Mouse (Mus musculus) thymus, adult 2 months (tissue): Measurements from ENCODE around the gene Rpl22. TPM values are rescaled to one million over a fixed set of nuclear protein-coding genes. Genes with fewer than 3 reads are reported as not detected.

Source experiments
- DNase-seq: peaks from one replicate; pipeline ENCODE4 v3.0.0; 2021
- H3K27ac ChIP-seq: fragments of 200-500 bp; 2 replicates; pipeline ENCODE4 v1.5.1; 2012; ENCODE audit warnings: low read length, control low read depth; ENCODE audit not compliant: control insufficient read depth, insufficient read depth
- H3K27me3 ChIP-seq: fragments of 200-500 bp; 2 replicates; pipeline ENCODE4 v1.6.1; 2012; ENCODE audit warnings: mild to moderate bottlenecking, low read length, moderate library complexity, mixed read lengths; ENCODE audit not compliant: control insufficient read depth, insufficient read depth
- H3K36me3 ChIP-seq: fragments of 200-500 bp; 2 replicates; pipeline ENCODE4 v1.6.1; 2012; ENCODE audit warnings: mild to moderate bottlenecking, low read length, moderate library complexity; ENCODE audit not compliant: control insufficient read depth, insufficient read depth
- H3K4me1 ChIP-seq: fragments of 200-500 bp; replicated peaks from 2 replicates; pipeline ENCODE4 v1.6.1; 2012; ENCODE audit warnings: low read length; ENCODE audit not compliant: control insufficient read depth, insufficient read depth
- H3K4me3 ChIP-seq: fragments of 200-500 bp; 2 replicates; pipeline ENCODE4 v1.5.1; 2012; ENCODE audit warnings: mild to moderate bottlenecking, low read length, control low read depth, moderate library complexity; ENCODE audit not compliant: control insufficient read depth, insufficient read depth
- CTCF ChIP-seq: fragments of 200-500 bp; IDR thresholded peaks from 2 replicates; pipeline ENCODE4 v1.5.1; 2012; ENCODE audit warnings: mild to moderate bottlenecking, control low read depth, low read length, moderate library complexity, borderline replicate concordance; ENCODE audit not compliant: control insufficient read depth, poor library complexity, insufficient read depth; ENCODE audit errors: extremely low read depth
- POLR2A ChIP-seq: fragments of 200-500 bp; IDR thresholded peaks from 2 replicates; pipeline ENCODE4 v1.6.1; 2012; ENCODE audit warnings: mild to moderate bottlenecking, low read length, control low read depth, moderate library complexity; ENCODE audit not compliant: control insufficient read depth, poor library complexity, insufficient read depth; ENCODE audit errors: extremely low read depth
- WGBS: fragments of 180-500 bp; shearing (Covaris S2); methylation state at CpG from one replicate; pipeline ENCODE4 v1.1.7; 2018; 5-methylcytosine and 5-hydroxymethylcytosine counted together
- polyA plus RNA-seq: library from polyadenylated mRNA; depleted of rRNA; stranded (reverse); fragments of >200 nt; gene quantifications from 2 replicates; pipeline ENCODE4 v1.2.3, GENCODE M21; 2012

The Rpl22 gene
- polyA plus RNA-seq, 1 experiment = 60.3 TPM

GRCm38 (mm10) chr4:152333587-152333986, 8.0 kb downstream of the Rpl22 start:
- no peak for DNase-seq
- Histone ChIP-seq H3K27me3 (no peaks in the 10 kb centered on the region; the same call in 1 of the 2 replicates), H3K36me3 (peaks cover 37% of the 10 kb centered on the region), H3K27ac (no peak overlapping the region), H3K4me3 (no peak overlapping the region), H3K4me1 (no peaks in the 10 kb centered on the region)
- no peak for TF ChIP-seq CTCF
- no peak for TF ChIP-seq POLR2A
- WGBS = 95% methylated on average over 12 of the region's 12 CpGs

DNA sequence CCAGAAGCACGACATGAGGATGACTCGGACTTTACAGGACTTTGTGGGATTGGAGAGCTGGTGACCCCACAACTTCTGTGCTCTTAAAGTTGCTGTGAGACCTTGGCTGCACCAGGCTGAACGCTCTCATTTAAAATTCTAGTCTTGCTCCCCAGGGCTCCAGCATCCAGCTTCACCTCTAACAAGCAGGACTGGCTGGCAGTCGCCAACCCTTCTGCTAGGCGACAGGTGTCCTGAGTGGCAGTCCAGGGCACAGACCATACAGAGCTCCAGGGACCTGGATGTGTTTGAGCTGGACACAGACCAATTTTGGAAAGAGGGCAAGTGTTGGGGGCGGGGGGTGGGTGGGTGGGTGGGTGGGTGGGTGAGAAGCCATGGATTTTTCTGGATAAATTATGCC, 12.2 kb downstream of the Rpl22 start:
- no peak for DNase-seq
- Histone ChIP-seq H3K27me3 (peaks cover 12% of the 10 kb centered on the region), H3K4me1 (peaks cover 7% of the 10 kb centered on the region; the same call in 1 of the 2 replicates), H3K27ac (no peak overlapping the region), H3K4me3 (no peak overlapping the region), H3K36me3 (peaks cover 13% of the 10 kb centered on the region)
- WGBS = 65% methylated on average over 6 of the region's 6 CpGs
- TF ChIP-seq POLR2A = no peak
- TF ChIP-seq CTCF = no peak

DNA sequence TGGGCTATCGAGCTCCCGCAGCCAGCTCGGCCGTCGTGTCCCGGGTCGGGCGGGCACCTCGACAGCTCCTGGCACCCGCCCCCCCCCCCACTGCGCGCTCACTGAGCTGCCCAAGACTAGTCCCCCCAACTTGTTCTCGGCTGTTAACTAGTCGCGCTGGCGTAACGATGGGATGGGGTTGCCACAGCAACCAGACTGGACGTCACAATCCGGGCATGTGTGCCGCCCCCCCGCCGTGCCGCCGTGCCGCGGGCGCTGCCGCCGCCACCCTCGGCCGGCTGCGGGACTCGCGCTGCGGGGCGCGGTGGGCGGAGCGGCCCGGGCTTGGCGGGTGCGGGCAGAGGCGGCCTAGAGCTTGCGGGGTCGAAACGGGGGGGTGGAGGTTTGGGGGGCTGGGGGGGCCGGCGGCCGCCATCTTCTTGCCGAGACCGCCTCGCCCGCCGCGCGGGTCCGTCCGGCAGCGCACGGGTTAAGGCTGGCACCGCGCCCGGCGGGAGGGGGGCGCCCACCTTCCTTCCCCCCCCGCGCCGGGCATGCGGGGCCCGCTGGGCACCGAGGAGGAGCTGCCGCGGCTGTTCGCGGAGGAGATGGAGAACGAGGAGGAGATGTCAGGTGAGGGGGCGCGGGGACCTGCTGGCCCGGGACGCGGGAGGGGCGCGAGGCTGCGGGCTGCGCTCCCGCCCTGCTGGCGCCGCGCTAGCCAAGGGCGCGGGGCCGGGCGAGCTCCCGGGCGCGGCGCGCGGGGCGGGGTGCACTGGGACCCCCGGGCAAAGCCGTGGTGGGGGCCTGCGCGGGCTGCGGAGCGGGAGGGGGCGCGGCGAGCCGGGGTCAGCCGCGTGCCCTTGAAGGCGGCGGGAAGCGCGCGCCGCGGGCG, 13.1 kb downstream of the Rpl22 start, which contains the start of gene Chd5:
Chd5 (plus strand) TSS at position 233 of the 874 bp plus-strand sequence.
- H3K27ac ChIP-seq = no peak within 1 kb of the TSS
- H3K27me3 ChIP-seq = peaks cover 16% of the 10 kb centered on the region
- H3K4me3 ChIP-seq = no peak within 1 kb of the TSS
- WGBS = 6% methylated on average over 108 of the region's 120 CpGs
- peaks cover 7% of the 10 kb centered on the region; the same call in 1 of the 2 replicates for H3K4me1 ChIP-seq
- TF ChIP-seq POLR2A (no peak), CTCF (no peak)
- peaks cover 6% of the 10 kb centered on the region for H3K36me3 ChIP-seq
- no peak for DNase-seq

- H3K36me3 ChIP-seq = peaks cover under 1% of the 10 kb centered on the region
- DNase-seq = no peak
- 10% methylated on average over 24 of the region's 26 CpGs for WGBS
- peaks cover 7% of the 10 kb centered on the region; the same call in 1 of the 2 replicates for H3K4me1 ChIP-seq
- H3K27ac ChIP-seq = no peak overlapping the region
- H3K27me3 ChIP-seq = peaks cover 16% of the 10 kb centered on the region
- TF ChIP-seq POLR2A = no peak
- TF ChIP-seq CTCF = no peak
- H3K4me3 ChIP-seq = no peak overlapping the region
Measured at GRCm38 (mm10) chr4:152339293-152339790, 13.8 kb downstream of the Rpl22 start.

DNA sequence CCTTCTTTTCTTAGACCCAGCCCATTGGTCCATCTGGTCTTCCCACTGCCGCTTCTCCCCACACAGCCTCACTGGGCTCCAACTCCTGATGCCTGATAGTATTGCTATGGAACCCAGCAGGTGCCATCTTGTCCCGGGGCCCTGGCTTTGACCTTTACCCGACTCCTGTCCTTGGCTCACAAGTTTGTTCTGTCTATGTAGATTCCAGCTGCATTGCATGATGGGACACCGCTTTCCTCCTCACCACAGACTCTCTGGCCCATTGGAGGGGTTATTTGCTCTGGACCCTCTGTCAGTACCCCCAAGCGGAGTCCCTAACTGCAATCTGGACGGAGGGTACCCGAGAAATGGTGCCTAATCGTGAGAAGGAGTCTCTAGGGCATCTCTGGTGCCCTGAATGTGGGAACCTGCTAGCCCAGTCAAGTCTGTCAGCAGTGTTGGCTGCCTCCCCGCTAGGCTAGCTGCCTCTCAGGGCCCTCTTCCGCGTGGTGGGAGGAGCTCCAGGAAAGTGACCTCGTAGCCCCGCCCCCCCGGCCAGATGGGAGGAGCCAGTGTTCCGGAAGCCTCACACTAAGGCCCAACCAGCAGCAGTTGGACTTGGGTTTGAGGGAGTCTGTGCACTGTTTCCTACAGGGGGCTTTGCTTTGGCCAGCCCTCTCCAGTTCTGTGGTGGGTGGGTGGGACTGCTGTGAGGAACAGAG, 15.2 kb downstream of the Rpl22 start:
- TF ChIP-seq CTCF = no peak
- TF ChIP-seq POLR2A = no peak
- Histone ChIP-seq H3K36me3 (no peaks in the 10 kb centered on the region), H3K27ac (no peak overlapping the region), H3K4me1 (peaks cover 7% of the 10 kb centered on the region; the same call in 1 of the 2 replicates), H3K27me3 (peaks cover 16% of the 10 kb centered on the region), H3K4me3 (no peak overlapping the region)
- peak; percentile 11 for DNase-seq
- WGBS = 49% methylated on average over 15 of the region's 15 CpGs

GRCm38 (mm10) chr4:152343296-152343695, 17.8 kb downstream of the Rpl22 start:
- TF ChIP-seq CTCF (peak; percentile 34; the same call in 1 of the 2 replicates), POLR2A (no peak)
- H3K27me3 ChIP-seq = peaks cover 16% of the 10 kb centered on the region
- 13% methylated on average over 5 of the region's 5 CpGs for WGBS
- no peak overlapping the region for H3K4me3 ChIP-seq
- H3K27ac ChIP-seq = no peak overlapping the region
- no peaks in the 10 kb centered on the region for H3K36me3 ChIP-seq
- peaks cover 7% of the 10 kb centered on the region; the same call in 1 of the 2 replicates for H3K4me1 ChIP-seq
- peak; percentile 18 for DNase-seq
